Mouse (Mus musculus) intestine, embryonic 15.5 days (tissue): ENCODE measurements at regions not wholly inside any gene's neighbourhood (a gene's known extent, or its start where the extent isn't known, plus 50 kb on each side); places are given as distances from the start of the nearest gene placed in this dataset.

Experiments
- ATAC-seq: fragments of 200-750 bp; cut with Nextera tagmentation; 2 replicates; pipeline ENCODE4 v1.8.0; 2017; ENCODE audit warnings: moderate TSS enrichment, moderate library complexity
- H3K27ac ChIP-seq: fragments of 300-500 bp; sonication (generic); 2 replicates; pipeline ENCODE4 v1.5.1; 2015; ENCODE audit warnings: mild to moderate bottlenecking, inconsistent platforms
- H3K27me3 ChIP-seq: fragments of 300-500 bp; sonication (generic); replicated peaks from 2 replicates; pipeline ENCODE4 v1.6.1; 2015; ENCODE audit warnings: inconsistent platforms
- H3K36me3 ChIP-seq: fragments of 300-500 bp; sonication (generic); 2 replicates; pipeline ENCODE4 v1.6.1; 2015; ENCODE audit warnings: inconsistent platforms
- H3K4me1 ChIP-seq: fragments of 300-500 bp; sonication (generic); replicated peaks from 2 replicates; pipeline ENCODE4 v1.6.1; 2015; ENCODE audit warnings: inconsistent platforms
- H3K4me2 ChIP-seq: fragments of 300-500 bp; sonication (generic); replicated peaks from 2 replicates; pipeline ENCODE4 v1.6.1; 2015; ENCODE audit warnings: mild to moderate bottlenecking, inconsistent platforms
- H3K4me3 ChIP-seq: fragments of 300-500 bp; sonication (generic); replicated peaks from 2 replicates; pipeline ENCODE4 v1.5.1; 2015; ENCODE audit warnings: inconsistent platforms
- H3K9ac ChIP-seq: fragments of 300-500 bp; sonication (generic); 2 replicates; pipeline ENCODE4 v1.6.1; 2015; ENCODE audit warnings: inconsistent platforms
- H3K9me3 ChIP-seq: fragments of 300-500 bp; sonication (generic); 2 replicates; pipeline ENCODE4 v1.6.1; 2016; ENCODE audit warnings: inconsistent platforms
- WGBS: fragments of 180-500 bp; shearing (Covaris S2); methylation state at CpG from one replicate; pipeline ENCODE4 v1.1.7; 2015; 5-methylcytosine and 5-hydroxymethylcytosine counted together

DNA sequence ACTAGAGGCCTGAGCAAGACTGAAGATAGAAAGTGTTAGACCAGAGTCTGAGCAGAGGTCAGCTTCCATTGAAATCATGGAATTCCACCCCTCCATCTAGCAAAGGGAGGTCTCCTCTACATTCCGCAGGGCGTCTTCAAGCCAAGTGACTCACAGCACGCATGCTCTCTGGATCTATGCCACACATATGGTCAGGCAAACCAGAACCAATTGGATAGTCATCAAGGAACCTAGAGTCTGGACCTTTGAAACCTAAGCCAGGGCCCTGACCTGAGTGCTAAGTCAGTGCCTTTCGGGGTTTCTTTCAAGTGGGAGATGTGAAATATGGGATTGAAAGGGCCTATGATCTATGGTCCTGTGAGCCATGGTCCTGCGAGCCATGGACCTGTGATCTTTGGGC lies 195.4 kb upstream of the Habp2 start:
- no peaks in the 10 kb centered on the region for H3K27me3 ChIP-seq
- no peak overlapping the region for H3K4me3 ChIP-seq
- H3K27ac ChIP-seq, result no peak overlapping the region
- no peaks in the 10 kb centered on the region for H3K36me3 ChIP-seq
- ATAC-seq, result no peak
- no peak overlapping the region for H3K4me2 ChIP-seq
- 95% methylated on average over 5 of the region's 5 CpGs for WGBS
- H3K9me3 ChIP-seq, result no peaks in the 10 kb centered on the region
- no peak overlapping the region for H3K9ac ChIP-seq
- H3K4me1 ChIP-seq, result 0 out of 2 replicates have a peak, but pooled peaks cover 5% of the 10 kb centered on the region

DNA sequence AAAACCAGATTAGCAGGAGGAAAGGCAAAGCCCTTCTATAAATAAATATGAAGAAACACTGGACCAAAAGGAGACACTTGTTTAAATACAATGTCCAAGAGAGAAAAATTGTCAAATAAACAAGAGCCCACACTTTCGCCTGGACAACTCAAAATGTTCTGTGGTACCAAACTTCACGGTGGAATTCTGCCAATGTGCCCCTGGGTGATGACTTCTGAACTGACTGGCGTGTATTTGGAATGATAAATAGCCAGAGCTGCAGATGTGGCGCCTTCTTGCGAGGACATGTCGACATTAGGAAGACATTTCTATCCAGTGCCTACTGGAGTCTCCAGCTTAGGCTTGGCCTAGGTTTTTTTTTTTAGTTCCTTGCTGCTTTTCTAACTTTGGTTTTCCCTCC lies 191.1 kb upstream of the Habp2 start:
- 0 out of 2 replicates have a peak overlapping the region, but pooled peaks have one; percentile 3 for H3K27ac ChIP-seq
- 50% methylated on average over 6 of the region's 6 CpGs for WGBS
- H3K4me3 ChIP-seq, result no peak overlapping the region
- no peak for ATAC-seq
- H3K4me1 ChIP-seq, result 0 out of 2 replicates have a peak, but pooled peaks cover 5% of the 10 kb centered on the region
- no peaks in the 10 kb centered on the region for H3K9me3 ChIP-seq
- no peaks in the 10 kb centered on the region for H3K36me3 ChIP-seq
- no peaks in the 10 kb centered on the region for H3K27me3 ChIP-seq
- no peak overlapping the region for H3K4me2 ChIP-seq
- H3K9ac ChIP-seq, result no peak overlapping the region

DNA sequence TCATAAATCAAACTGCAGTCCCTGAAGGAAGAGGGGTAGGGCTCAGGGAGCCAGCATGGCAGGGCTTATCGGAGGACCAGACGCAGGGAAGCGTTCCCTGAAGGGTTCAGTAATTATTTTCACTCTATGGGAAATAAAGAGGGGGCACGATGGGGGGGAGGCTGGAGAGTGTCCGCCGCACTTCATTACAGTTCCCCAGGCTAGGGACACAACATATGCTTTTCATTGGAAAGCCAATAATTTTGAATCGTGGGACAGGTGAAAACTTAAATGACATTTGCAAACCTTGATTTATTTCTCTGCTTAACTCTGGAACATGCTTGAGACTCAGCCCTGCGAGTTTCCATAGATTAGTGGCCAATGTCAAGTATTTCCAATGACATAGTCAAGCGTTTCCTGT lies 187.2 kb upstream of the Habp2 start:
- Histone ChIP-seq H3K9ac (no peak overlapping the region), H3K36me3 (no peaks in the 10 kb centered on the region), H3K4me3 (no peak overlapping the region), H3K4me1 (0 out of 2 replicates have a peak, but pooled peaks cover 8% of the 10 kb centered on the region), H3K4me2 (no peak overlapping the region), H3K27ac (no peak overlapping the region), H3K9me3 (no peaks in the 10 kb centered on the region), H3K27me3 (no peaks in the 10 kb centered on the region)
- ATAC-seq, result no peak
- WGBS, result 90% methylated on average over 9 of the region's 9 CpGs

GRCm38 (mm10) chr19:56100131-56100872 lies 186.6 kb upstream of the Habp2 start:
- no peaks in the 10 kb centered on the region for H3K27me3 ChIP-seq
- ATAC-seq, result no peak
- 79% methylated on average over 4 of the region's 4 CpGs for WGBS
- H3K4me2 ChIP-seq, result no peak overlapping the region
- 0 out of 2 replicates have a peak, but pooled peaks cover 8% of the 10 kb centered on the region for H3K4me1 ChIP-seq
- H3K9ac ChIP-seq, result no peak overlapping the region
- H3K27ac ChIP-seq, result no peak overlapping the region
- H3K9me3 ChIP-seq, result no peaks in the 10 kb centered on the region
- H3K4me3 ChIP-seq, result no peak overlapping the region
- no peaks in the 10 kb centered on the region for H3K36me3 ChIP-seq

GRCm38 (mm10) chr19:56102454-56103080 lies 184.4 kb upstream of the Habp2 start:
- peak; percentile 47 for ATAC-seq
- no peak overlapping the region for H3K9ac ChIP-seq
- H3K4me3 ChIP-seq, result no peak overlapping the region
- H3K4me1 ChIP-seq, result 0 out of 2 replicates have a peak, but pooled peaks cover 3% of the 10 kb centered on the region
- 52% methylated on average over 7 of the region's 7 CpGs for whole genome bisulfite sequencing
- no peaks in the 10 kb centered on the region for H3K36me3 ChIP-seq
- H3K9me3 ChIP-seq, result no peaks in the 10 kb centered on the region
- H3K27ac ChIP-seq, result no peak overlapping the region
- no peak overlapping the region for H3K4me2 ChIP-seq
- no peaks in the 10 kb centered on the region for H3K27me3 ChIP-seq

DNA sequence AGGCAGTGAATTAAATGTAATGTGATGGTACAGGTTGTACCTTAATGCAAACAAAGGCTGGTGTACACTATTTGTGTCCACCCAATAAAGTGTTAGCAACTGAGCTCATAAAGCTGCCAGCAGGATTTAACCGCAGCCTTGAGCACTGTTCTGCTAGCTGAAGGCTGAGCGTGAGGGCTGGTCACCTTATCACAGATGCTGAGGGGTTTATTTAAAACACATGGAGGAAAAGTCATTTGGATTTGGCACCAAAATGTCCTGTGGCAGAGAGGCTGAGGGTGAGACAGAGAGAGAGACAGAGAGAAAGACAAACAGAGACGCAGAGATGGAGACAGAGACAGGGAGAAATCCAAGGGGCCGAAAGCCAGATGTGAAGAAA lies 181.9 kb upstream of the Habp2 start:
- Histone ChIP-seq H3K4me3 (no peak overlapping the region), H3K27me3 (no peaks in the 10 kb centered on the region), H3K36me3 (no peaks in the 10 kb centered on the region), H3K27ac (no peak overlapping the region), H3K9ac (no peak overlapping the region), H3K9me3 (no peaks in the 10 kb centered on the region), H3K4me2 (no peak overlapping the region), H3K4me1 (0 out of 2 replicates have a peak, but pooled peaks cover 3% of the 10 kb centered on the region)
- no peak for ATAC-seq
- WGBS, result 63% methylated on average over 4 of the region's 4 CpGs

GRCm38 (mm10) chr19:56105452-56106091 lies 181.4 kb upstream of the Habp2 start:
- Histone ChIP-seq H3K4me3 (no peak overlapping the region), H3K4me1 (0 out of 2 replicates have a peak, but pooled peaks cover 3% of the 10 kb centered on the region), H3K36me3 (no peaks in the 10 kb centered on the region), H3K4me2 (no peak overlapping the region), H3K9ac (no peak overlapping the region), H3K27me3 (no peaks in the 10 kb centered on the region), H3K27ac (no peak overlapping the region), H3K9me3 (no peaks in the 10 kb centered on the region)
- no peak for ATAC-seq
- WGBS, result 58% methylated on average over 23 of the region's 23 CpGs

DNA sequence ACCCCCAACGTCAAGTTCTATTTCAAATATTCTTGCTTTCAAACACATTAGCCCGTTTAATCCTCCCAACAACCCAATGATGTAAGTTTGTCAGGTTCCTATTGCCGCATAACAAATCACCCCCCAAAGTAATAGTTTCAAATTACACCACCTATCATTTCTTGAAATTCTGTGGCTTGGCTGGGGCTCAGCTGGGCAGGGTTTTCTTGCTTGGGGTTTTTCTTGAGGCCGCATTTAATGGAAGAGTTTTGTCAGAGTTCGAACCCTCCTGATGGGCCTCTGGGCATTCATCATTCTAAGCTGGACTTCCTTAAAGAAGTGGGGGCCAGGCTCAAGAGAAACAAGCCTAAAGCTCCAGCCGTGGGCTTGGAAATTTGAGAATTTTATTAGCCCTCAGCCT lies 178.1 kb upstream of the Habp2 start:
- Histone ChIP-seq H3K4me1 (no peaks in the 10 kb centered on the region), H3K27me3 (no peaks in the 10 kb centered on the region), H3K9ac (no peak overlapping the region), H3K27ac (no peak overlapping the region), H3K36me3 (no peaks in the 10 kb centered on the region), H3K4me3 (no peak overlapping the region), H3K9me3 (no peaks in the 10 kb centered on the region), H3K4me2 (no peak overlapping the region)
- 78% methylated on average over 6 of the region's 6 CpGs for WGBS
- no peak for ATAC-seq

GRCm38 (mm10) chr19:56115552-56116284 lies 171.2 kb upstream of the Habp2 start:
- Histone ChIP-seq H3K36me3 (no peaks in the 10 kb centered on the region), H3K27ac (peak overlapping the region; percentile 71), H3K9me3 (no peaks in the 10 kb centered on the region), H3K27me3 (no peaks in the 10 kb centered on the region), H3K4me2 (peak overlapping the region; percentile 26; the same call in 1 of the 2 replicates), H3K9ac (0 out of 2 replicates have a peak overlapping the region, but pooled peaks have one; percentile 13), H3K4me1 (peaks cover 4% of the 10 kb centered on the region; the same call in 1 of the 2 replicates), H3K4me3 (no peak overlapping the region)
- WGBS, result 16% methylated on average over 15 of the region's 15 CpGs
- no peak; the same call in 1 of the 2 replicates for ATAC-seq

GRCm38 (mm10) chr19:56116285-56116680 lies 170.7 kb upstream of the Habp2 start:
- no peak overlapping the region for H3K4me2 ChIP-seq
- peak overlapping the region; percentile 18; the same call in 1 of the 2 replicates for H3K27ac ChIP-seq
- H3K27me3 ChIP-seq, result no peaks in the 10 kb centered on the region
- WGBS, result 40% methylated on average over 7 of the region's 7 CpGs
- H3K36me3 ChIP-seq, result no peaks in the 10 kb centered on the region
- peaks cover 4% of the 10 kb centered on the region; the same call in 1 of the 2 replicates for H3K4me1 ChIP-seq
- H3K9me3 ChIP-seq, result no peaks in the 10 kb centered on the region
- H3K9ac ChIP-seq, result no peak overlapping the region
- no peak for ATAC-seq
- no peak overlapping the region for H3K4me3 ChIP-seq

DNA sequence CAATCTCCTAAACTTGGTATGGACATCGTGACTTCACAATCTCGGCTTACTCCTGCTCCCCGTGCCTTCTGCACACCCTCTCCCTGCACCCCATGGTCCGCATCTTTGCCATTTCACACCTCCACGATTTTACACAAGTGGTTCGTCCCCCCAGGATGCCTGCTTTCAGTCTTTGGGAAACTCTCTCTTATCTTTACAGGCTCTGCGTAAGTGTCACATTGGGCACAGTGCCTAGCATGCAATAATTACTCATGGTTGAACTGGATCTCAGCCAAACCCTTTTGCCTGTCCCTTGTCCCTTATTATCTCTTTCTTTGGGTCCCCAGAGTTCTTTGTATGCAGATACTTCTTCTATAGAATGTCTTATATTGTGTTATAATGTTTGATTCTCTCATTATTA lies 166.2 kb upstream of the Habp2 start:
- no peak overlapping the region for H3K27ac ChIP-seq
- no peak for ATAC-seq
- H3K4me2 ChIP-seq, result no peak overlapping the region

GRCm38 (mm10) chr19:56122186-56122585 lies 164.8 kb upstream of the Habp2 start:
- no peak overlapping the region for H3K4me3 ChIP-seq
- peak; percentile 61; the same call in 1 of the 2 replicates for ATAC-seq
- WGBS, result 67% methylated on average over 5 of the region's 5 CpGs
- no peaks in the 10 kb centered on the region for H3K9me3 ChIP-seq
- H3K27ac ChIP-seq, result no peak overlapping the region
- no peak overlapping the region for H3K9ac ChIP-seq
- no peaks in the 10 kb centered on the region for H3K4me1 ChIP-seq
- no peaks in the 10 kb centered on the region for H3K36me3 ChIP-seq
- no peaks in the 10 kb centered on the region for H3K27me3 ChIP-seq
- H3K4me2 ChIP-seq, result no peak overlapping the region

More for the DNA sequence above, 166.2 kb upstream of the Habp2 start:
- no peaks in the 10 kb centered on the region for H3K36me3 ChIP-seq
- no peaks in the 10 kb centered on the region for H3K4me1 ChIP-seq
- no peak overlapping the region for H3K9ac ChIP-seq
- no peak overlapping the region for H3K4me3 ChIP-seq
- no peaks in the 10 kb centered on the region for H3K27me3 ChIP-seq
- 88% methylated on average over 7 of the region's 7 CpGs for WGBS
- H3K9me3 ChIP-seq, result no peaks in the 10 kb centered on the region
